Mouse (Mus musculus): ENCODE data around the gene Cabin1.
A peak's percentile ranks its signal among the peaks of the same experiment; 100 is the strongest.

The Cabin1 gene

GRCm38 (mm10) chr10:75766856-75767255, 2.7 kb upstream of the Cabin1 start:
- no peak for DNase-seq (ENCODE audit: low spot score)

GRCm38 (mm10) chr10:75764519-75765473, 655 bp upstream of the Cabin1 start:
- DNase-seq (ENCODE audit: low spot score), result peak; percentile 60

GRCm38 (mm10) chr10:75762413-75762812, 1.7 kb downstream of the Cabin1 start:
- no peak for DNase-seq (ENCODE audit: low spot score)

GRCm38 (mm10) chr10:75760311-75760710, 3.8 kb downstream of the Cabin1 start:
- no peak for DNase-seq (ENCODE audit: low spot score)

GRCm38 (mm10) chr10:75756719-75757118, 7.4 kb downstream of the Cabin1 start:
- DNase-seq (ENCODE audit: low spot score), result no peak

GRCm38 (mm10) chr10:75744017-75744416, 20.1 kb downstream of the Cabin1 start:
- DNase-seq (ENCODE audit: low spot score), result peak; percentile 88

- DNase-seq (ENCODE audit: low spot score), result peak; percentile 82
These were observed 20.8 kb downstream of the Cabin1 start for GRCm38 (mm10) chr10:75743369-75743768.

GRCm38 (mm10) chr10:75740866-75741265, 23.3 kb downstream of the Cabin1 start:
- DNase-seq (ENCODE audit: low spot score), result no peak

- DNase-seq (ENCODE audit: low spot score), result no peak
These were observed 38.7 kb downstream of the Cabin1 start for GRCm38 (mm10) chr10:75725449-75725848.

- DNase-seq (ENCODE audit: low spot score), result no peak
These were observed 43.9 kb downstream of the Cabin1 start for GRCm38 (mm10) chr10:75720215-75720614.

- DNase-seq (ENCODE audit: low spot score), result no peak
These were observed 49.3 kb downstream of the Cabin1 start for GRCm38 (mm10) chr10:75714795-75715194.

GRCm38 (mm10) chr10:75713026-75713425, 51.1 kb downstream of the Cabin1 start:
- DNase-seq (ENCODE audit: low spot score), result no peak

- DNase-seq (ENCODE audit: low spot score), result no peak
These were observed 53.9 kb downstream of the Cabin1 start for GRCm38 (mm10) chr10:75710210-75710609.

- DNase-seq (ENCODE audit: low spot score), result no peak
These were observed 54.9 kb downstream of the Cabin1 start for GRCm38 (mm10) chr10:75709261-75709660.

- DNase-seq (ENCODE audit: low spot score), result no peak
These were observed 55.5 kb downstream of the Cabin1 start for GRCm38 (mm10) chr10:75708633-75708992.

GRCm38 (mm10) chr10:75707901-75708632, 56.1 kb downstream of the Cabin1 start:
- no peak for DNase-seq (ENCODE audit: low spot score)

- no peak for DNase-seq (ENCODE audit: low spot score)
These were observed 57.4 kb downstream of the Cabin1 start for GRCm38 (mm10) chr10:75706632-75707216.

- no peak for DNase-seq (ENCODE audit: low spot score)
These were observed 58.3 kb downstream of the Cabin1 start for GRCm38 (mm10) chr10:75705681-75706400.

- peak; percentile 97 for DNase-seq (ENCODE audit: low spot score)
These were observed 59.6 kb downstream of the Cabin1 start for GRCm38 (mm10) chr10:75704212-75705185.

- no peak for DNase-seq (ENCODE audit: low spot score)
These were observed 60.6 kb downstream of the Cabin1 start for GRCm38 (mm10) chr10:75703504-75703903.

GRCm38 (mm10) chr10:75702494-75702893, 61.6 kb downstream of the Cabin1 start:
- no peak for DNase-seq (ENCODE audit: low spot score)
